Mouse (Mus musculus) spleen, adult 2 months (tissue): ENCODE data around the gene Zc3h12c.

Experiments
- CTCF ChIP-seq: fragments of 200-500 bp; IDR thresholded peaks from 2 replicates; pipeline ENCODE4 v1.5.1; 2011; ENCODE audit warnings: mild to moderate bottlenecking, inconsistent platforms; ENCODE audit not compliant: insufficient read depth, insufficient read length, insufficient replicate concordance; ENCODE audit errors: extremely low read depth
- POLR2A ChIP-seq: fragments of 200-500 bp; IDR thresholded peaks from 2 replicates; pipeline ENCODE4 v1.6.1; 2011; ENCODE audit warnings: low read depth, low read length, inconsistent platforms

DNA sequence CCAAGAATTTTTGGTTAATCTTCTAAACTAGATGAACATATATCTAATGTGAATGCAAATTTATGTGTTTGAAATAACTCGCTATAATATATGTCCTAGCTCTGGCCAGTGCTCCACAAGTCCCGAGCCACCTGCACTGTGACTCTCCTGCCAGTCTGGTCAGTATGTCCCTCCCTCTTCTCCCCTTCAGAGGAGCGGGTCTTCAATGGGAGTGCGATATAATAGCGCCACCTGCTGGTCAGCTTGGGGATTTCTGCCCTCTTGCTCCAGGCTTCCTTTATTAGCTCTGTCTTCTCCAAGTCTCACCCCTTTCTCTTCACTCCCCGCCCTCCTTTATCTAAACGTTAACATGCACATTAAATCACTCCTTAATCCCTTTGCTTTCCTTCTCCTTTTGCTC, 69.8 kb downstream of the Zc3h12c start:
- TF ChIP-seq CTCF (peak; percentile 96), POLR2A (no peak)
